15 mouse cellular contexts compared by ENCODE assay signal in the genomic region with DNA sequence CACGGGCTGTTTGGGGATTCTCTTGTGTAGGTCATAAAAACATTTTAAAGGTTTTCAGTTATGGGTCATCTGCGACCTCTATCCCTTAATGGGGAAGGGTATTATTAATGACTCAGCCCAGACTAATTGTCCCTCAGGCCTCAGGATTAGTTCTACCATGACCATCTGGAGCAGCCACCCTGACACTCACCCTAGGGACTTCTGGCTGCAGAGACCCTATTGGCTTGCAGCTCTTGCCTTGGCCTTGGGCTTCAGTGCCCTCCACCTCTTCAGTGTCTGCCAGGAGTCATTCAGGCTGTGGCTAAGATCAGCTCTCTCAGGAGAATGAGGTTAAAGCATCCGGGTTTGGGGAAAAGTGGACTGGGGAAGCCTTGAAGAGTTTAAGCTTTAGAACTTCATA.
DNase-seq lines count a peak whose midpoint lies in the region; ATAC-seq lines count a peak whose summit lies in the region.
"Had no signal": no experiment of that assay in that cellular context is flagged by ENCODE, and none has a peak within 500 bp of the region (broad histone marks: within the 10 kb centered on the region; RNA-seq: fewer than 3 reads in every experiment).

No protein-coding gene starts in this region.

- ATAC-seq in erythroid progenitor cell, adult 5-6 weeks (replicated peaks; ENCODE audit: low FRiP score, poor library complexity, severe bottlenecking), result no peak
- ATAC-seq: forebrain, embryonic 13.5 days; forebrain, postnatal 0 days; intestine, embryonic 15.5 days had no signal

- intact Hi-C loops in left cerebral cortex, postnatal 4 days (cut with DNase I), result no loop called here

- DNase-seq in left cerebral cortex, postnatal 4 days, result peak; percentile 34
- no peak for DNase-seq in left cerebral cortex, adult 18-20 months (ENCODE audit: low spot score in 2 of 2)
- peak; percentile 7 for DNase-seq in embryo, embryonic 10 days (ENCODE audit: low spot score)
- DNase-seq in embryo, embryonic 10.5 days (ENCODE audit: low spot score), result peak; percentile 24
- peak; percentile 47 for DNase-seq in retina, embryonic 14.5 days (ENCODE audit: low spot score)
- no peak for DNase-seq in adrenal gland, postnatal 25 days
- DNase-seq: adrenal gland, adult 2 months; adrenal gland, postnatal 36 days; cerebellum, adult 8-10 months; cerebellum, postnatal 25 days; forebrain, postnatal 0 days; gastrocnemius, postnatal 14 days had no signal

Comparison
In these comparisons a context has a peak if more than half of its experiments do, and no peak if none do; other contexts are left out.
1. DNase-seq: peak in left cerebral cortex, postnatal 4 days (single experiment), embryo, embryonic 10 days (single experiment), embryo, embryonic 10.5 days (single experiment) and retina, embryonic 14.5 days (single experiment); none in left cerebral cortex, adult 18-20 months (0 of 2) and adrenal gland, postnatal 25 days (single experiment).